Mouse (Mus musculus) G1E (cell line): Measurements from ENCODE around the gene Gm28230.

Experiments used
- CTCF ChIP-seq: IDR thresholded peaks from 2 replicates; pipeline ENCODE4 v1.5.1; 2012; ENCODE audit warnings: low read depth, low read length, inconsistent platforms, mixed read lengths
- GATA1 ChIP-seq: IDR thresholded peaks from 2 replicates; pipeline ENCODE4 v1.6.1; 2012; ENCODE audit warnings: borderline replicate concordance, low read length, inconsistent platforms, mixed read lengths
- POLR2AphosphoS5 ChIP-seq: IDR thresholded peaks from 2 replicates; pipeline ENCODE4 v1.6.1; 2012; ENCODE audit warnings: low read depth, low read length, inconsistent platforms; ENCODE audit not compliant: insufficient replicate concordance

DNA sequence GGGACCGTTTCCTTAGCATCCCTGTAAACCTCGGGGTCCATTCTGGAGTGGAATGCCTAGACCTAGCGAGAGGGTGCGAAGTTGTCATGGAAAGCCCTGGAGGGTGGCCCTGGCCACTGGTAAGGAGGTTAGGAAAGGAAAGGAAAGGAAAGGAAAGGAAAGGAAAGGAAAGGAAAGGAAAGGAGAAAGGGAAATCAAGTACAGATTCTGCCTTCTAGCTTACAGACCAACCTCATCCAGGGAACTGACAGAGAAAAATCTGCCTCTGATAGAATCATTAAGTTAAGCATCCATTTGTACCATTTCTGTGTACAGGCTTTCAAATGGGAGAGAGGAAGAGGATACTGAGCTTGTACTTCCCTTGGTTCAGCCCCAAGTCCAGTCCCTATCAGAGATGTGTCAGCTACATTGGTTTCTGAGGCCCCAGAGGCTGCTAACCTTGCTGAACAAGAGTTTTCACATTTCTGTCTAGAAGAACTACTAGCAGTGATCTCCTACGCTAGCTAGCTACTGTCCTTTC is 24.3 kb downstream of the Gm28230 start:
- TF ChIP-seq CTCF (no peak), GATA1 (no peak), POLR2AphosphoS5 (no peak)
